Mouse (Mus musculus): ENCODE measurements around the gene Defb28. TPM values are rescaled to one million over a fixed set of nuclear protein-coding genes. Genes with fewer than 3 reads are reported as not detected.
A peak's percentile ranks its signal among the peaks of the same experiment; 100 is the strongest.

Gene Defb28
- polyA plus RNA-seq, 1 experiment from 2014 or later, result not detected

DNA sequence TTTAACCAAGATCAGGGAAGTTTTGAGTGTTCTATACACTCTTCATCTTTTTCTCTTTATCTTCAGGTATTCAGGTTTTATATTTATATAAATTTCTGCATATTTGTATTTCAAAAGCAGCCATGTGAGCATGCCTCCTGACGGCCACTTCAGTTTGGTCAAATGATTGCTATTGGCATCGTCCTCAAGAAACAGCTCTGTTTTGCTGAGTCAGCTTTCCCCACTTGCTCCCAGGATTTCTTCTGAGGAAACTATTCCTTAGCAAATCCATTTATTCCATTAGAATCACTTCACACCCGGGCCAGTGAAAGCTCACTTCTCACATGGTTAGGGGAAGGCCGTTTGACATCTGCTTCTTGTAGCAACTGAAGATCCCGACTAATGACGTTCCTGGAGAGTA is 20.0 kb upstream of the Defb28 start:
- DNase-seq (ENCODE audit: low spot score), result no peak
- Histone ChIP-seq H3K4me1 (ENCODE audit: control insufficient read depth, insufficient read depth, low read length) (no peaks in the 10 kb centered on the region), H3K36me3 (ENCODE audit: control insufficient read depth, insufficient read depth, low read length) (no peaks in the 10 kb centered on the region), H3K27ac (ENCODE audit: low read depth, low read length) (no peak overlapping the region), H3K4me3 (ENCODE audit: low read depth, low read length) (no peak overlapping the region), H3K27me3 (replicated peaks; ENCODE audit: control insufficient read depth, insufficient read depth, low read length) (no peaks in the 10 kb centered on the region), H3K9ac (ENCODE audit: low read length) (no peak overlapping the region), H3K9me3 (replicated peaks; ENCODE audit: control insufficient read depth, low read length) (no peaks in the 10 kb centered on the region), H3K4me2 (ENCODE audit: low read length) (no peak overlapping the region)
- no peak for ATAC-seq
- WGBS, result 83% methylated on average over 6 of the region's 6 CpGs

DNA sequence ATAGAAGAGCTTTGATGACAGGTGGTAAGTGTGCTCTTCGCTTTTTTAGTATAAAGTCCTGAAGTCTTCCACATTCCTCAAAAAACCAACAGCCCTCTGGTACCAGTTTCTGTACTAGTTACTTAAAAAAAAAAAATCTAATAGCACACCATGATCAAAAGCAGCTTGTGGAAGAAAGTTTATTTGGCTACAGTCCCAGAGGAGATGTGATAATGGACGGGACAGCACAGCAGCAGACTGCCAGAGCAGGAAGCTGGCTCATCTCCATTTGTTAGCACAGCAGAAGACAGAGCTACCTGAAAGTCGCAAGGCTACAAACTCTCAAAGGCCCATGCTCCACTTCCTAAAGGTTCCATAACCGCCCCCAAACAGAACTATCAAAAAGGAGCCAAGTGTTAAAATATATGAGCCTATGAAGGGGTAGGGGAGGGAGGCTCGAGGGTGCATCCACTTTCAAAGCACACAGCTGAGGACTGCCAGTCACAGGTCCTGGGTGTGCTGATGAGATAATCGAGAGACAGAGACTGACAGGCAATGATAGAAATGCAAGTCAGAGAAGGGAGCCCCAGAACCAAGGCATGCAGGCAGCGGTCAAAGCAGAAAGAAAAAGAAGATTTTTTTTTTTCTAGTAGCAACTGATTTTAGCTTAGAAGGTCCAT is 17.7 kb upstream of the Defb28 start:
- H3K9ac ChIP-seq (ENCODE audit: low read length), result no peak overlapping the region
- H3K9me3 ChIP-seq (replicated peaks; ENCODE audit: control insufficient read depth, low read length), result no peaks in the 10 kb centered on the region
- no peak for ATAC-seq
- 80% methylated on average over 7 of the region's 7 CpGs for WGBS
- no peaks in the 10 kb centered on the region for H3K4me1 ChIP-seq (ENCODE audit: control insufficient read depth, insufficient read depth, low read length)
- no peak overlapping the region for H3K4me3 ChIP-seq (ENCODE audit: low read depth, low read length)
- H3K27me3 ChIP-seq (replicated peaks; ENCODE audit: control insufficient read depth, insufficient read depth, low read length), result no peaks in the 10 kb centered on the region
- H3K36me3 ChIP-seq (ENCODE audit: control insufficient read depth, insufficient read depth, low read length), result no peaks in the 10 kb centered on the region
- DNase-seq (ENCODE audit: low spot score), result peak; percentile 5
- no peak overlapping the region for H3K4me2 ChIP-seq (ENCODE audit: low read length)
- no peak overlapping the region for H3K27ac ChIP-seq (ENCODE audit: low read depth, low read length)

DNA sequence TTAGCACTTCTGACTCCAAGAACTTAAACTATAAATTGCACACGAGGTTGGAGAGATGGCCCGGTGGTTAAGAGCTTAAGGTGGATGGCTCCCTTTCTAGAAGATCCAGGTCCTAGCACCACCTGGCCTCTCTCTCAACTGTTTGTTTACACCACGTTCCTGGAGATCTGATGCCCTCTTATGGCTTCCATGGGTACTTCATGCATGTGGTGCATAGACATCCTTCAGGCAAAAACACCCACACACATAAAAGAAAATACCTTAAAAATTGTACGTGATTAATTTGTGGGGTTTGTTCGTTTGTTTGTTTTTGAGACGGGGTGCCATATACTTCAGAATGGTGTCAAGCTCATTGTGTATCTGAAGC is 17.2 kb upstream of the Defb28 start:
- Histone ChIP-seq H3K4me1 (ENCODE audit: control insufficient read depth, insufficient read depth, low read length) (no peaks in the 10 kb centered on the region), H3K36me3 (ENCODE audit: control insufficient read depth, insufficient read depth, low read length) (no peaks in the 10 kb centered on the region), H3K27ac (ENCODE audit: low read depth, low read length) (no peak overlapping the region), H3K9ac (ENCODE audit: low read length) (no peak overlapping the region), H3K9me3 (replicated peaks; ENCODE audit: control insufficient read depth, low read length) (no peaks in the 10 kb centered on the region), H3K4me3 (ENCODE audit: low read depth, low read length) (no peak overlapping the region), H3K4me2 (ENCODE audit: low read length) (no peak overlapping the region), H3K27me3 (replicated peaks; ENCODE audit: control insufficient read depth, insufficient read depth, low read length) (no peaks in the 10 kb centered on the region)
- ATAC-seq (no peak), DNase-seq (ENCODE audit: low spot score) (no peak)
- 85% methylated on average over 6 of the region's 6 CpGs for WGBS

DNA sequence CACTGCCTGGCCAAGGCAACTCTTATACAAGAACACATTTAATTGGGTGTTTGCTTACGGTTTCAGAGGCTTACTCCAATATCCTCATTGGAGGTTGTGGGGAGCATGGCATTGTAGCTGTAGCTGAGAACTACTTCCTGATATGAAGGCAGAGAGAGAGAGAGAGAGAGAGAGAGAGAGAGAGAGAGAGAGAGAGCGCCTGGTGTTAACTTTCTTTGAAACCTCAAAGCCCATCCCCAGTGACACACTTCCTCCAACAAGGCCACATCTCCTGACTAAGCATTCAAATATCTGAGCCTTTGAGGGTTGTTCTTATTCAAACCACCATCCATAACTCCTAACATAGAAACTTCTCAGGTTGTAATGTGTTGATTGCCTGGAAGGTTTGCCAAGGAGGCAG is 14.1 kb upstream of the Defb28 start:
- Histone ChIP-seq H3K36me3 (ENCODE audit: control insufficient read depth, insufficient read depth, low read length) (no peaks in the 10 kb centered on the region), H3K9me3 (replicated peaks; ENCODE audit: control insufficient read depth, low read length) (no peaks in the 10 kb centered on the region), H3K4me2 (ENCODE audit: low read length) (no peak overlapping the region), H3K4me1 (ENCODE audit: control insufficient read depth, insufficient read depth, low read length) (no peaks in the 10 kb centered on the region), H3K27me3 (replicated peaks; ENCODE audit: control insufficient read depth, insufficient read depth, low read length) (no peaks in the 10 kb centered on the region), H3K27ac (ENCODE audit: low read depth, low read length) (no peak overlapping the region), H3K4me3 (ENCODE audit: low read depth, low read length) (no peak overlapping the region), H3K9ac (ENCODE audit: low read length) (no peak overlapping the region)
- WGBS, result 88% methylated on average over 2 of the region's 2 CpGs
- DNase-seq (ENCODE audit: low spot score), result no peak
- no peak for ATAC-seq

DNA sequence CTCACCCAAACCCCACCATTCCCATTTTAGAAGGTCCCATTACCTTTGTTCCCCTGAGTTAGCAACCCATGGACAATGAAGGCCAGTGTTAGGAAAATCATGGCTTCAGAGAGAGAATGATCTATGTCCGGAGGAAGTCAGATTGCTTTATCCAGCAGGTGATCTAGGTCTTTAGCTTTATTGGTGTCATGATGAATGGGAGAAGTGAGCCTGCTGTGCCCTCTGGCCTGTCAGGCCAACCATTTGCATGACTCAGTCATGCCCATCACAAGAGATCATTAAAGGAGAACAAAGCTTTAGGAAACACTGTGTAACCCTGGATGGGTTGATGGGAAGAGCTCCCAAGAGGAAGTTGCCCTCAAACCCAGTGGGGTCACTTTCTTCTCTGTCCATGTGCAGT is 6.5 kb upstream of the Defb28 start, which contains the start of gene Defb26:
Defb26 (minus strand) TSS at position 101 of the 400 bp plus-strand sequence.
- Histone ChIP-seq H3K27me3 (replicated peaks; ENCODE audit: control insufficient read depth, insufficient read depth, low read length) (no peaks in the 10 kb centered on the region), H3K9me3 (replicated peaks; ENCODE audit: control insufficient read depth, low read length) (no peaks in the 10 kb centered on the region), H3K4me3 (ENCODE audit: low read depth, low read length) (no peak within 1 kb of the TSS), H3K36me3 (ENCODE audit: control insufficient read depth, insufficient read depth, low read length) (no peaks in the 10 kb centered on the region), H3K4me2 (ENCODE audit: low read length) (no peak within 1 kb of the TSS), H3K4me1 (ENCODE audit: control insufficient read depth, insufficient read depth, low read length) (no peaks in the 10 kb centered on the region), H3K27ac (ENCODE audit: low read depth, low read length) (no peak within 1 kb of the TSS), H3K9ac (ENCODE audit: low read length) (no peak within 1 kb of the TSS)
- ATAC-seq (no peak), DNase-seq (ENCODE audit: low spot score) (no peak)
- 79% methylated on average over 1 of the region's 1 CpGs for WGBS

DNA sequence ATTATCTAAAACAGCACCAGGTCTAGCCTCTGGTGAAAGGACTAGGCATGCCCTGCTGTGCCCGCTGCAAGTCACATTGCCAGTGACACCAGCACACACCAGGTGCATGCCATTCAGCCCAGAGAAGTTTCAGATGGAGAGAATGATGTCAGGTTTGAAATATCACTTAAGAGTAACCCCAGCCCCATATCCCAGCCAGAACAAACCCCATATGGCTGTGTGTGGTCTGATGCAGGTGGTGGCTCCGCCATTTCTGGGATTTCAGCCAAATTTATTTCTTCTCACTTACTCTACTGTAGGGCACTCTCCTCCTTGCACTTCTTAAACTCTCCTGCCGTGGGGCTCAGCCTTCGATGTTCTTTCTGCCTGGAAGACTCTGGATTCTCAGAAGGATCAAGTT is 2.0 kb upstream of the Defb28 start:
- no peak overlapping the region for H3K4me2 ChIP-seq (ENCODE audit: low read length)
- no peaks in the 10 kb centered on the region for H3K27me3 ChIP-seq (replicated peaks; ENCODE audit: control insufficient read depth, insufficient read depth, low read length)
- no peak overlapping the region for H3K9ac ChIP-seq (ENCODE audit: low read length)
- DNase-seq (ENCODE audit: low spot score), result peak; percentile 7
- no peak overlapping the region for H3K4me3 ChIP-seq (ENCODE audit: low read depth, low read length)
- H3K4me1 ChIP-seq (ENCODE audit: control insufficient read depth, insufficient read depth, low read length), result no peaks in the 10 kb centered on the region
- ATAC-seq, result no peak
- WGBS, result 62% methylated on average over 4 of the region's 4 CpGs
- no peak overlapping the region for H3K27ac ChIP-seq (ENCODE audit: low read depth, low read length)
- no peaks in the 10 kb centered on the region for H3K9me3 ChIP-seq (replicated peaks; ENCODE audit: control insufficient read depth, low read length)
- H3K36me3 ChIP-seq (ENCODE audit: control insufficient read depth, insufficient read depth, low read length), result no peaks in the 10 kb centered on the region

DNA sequence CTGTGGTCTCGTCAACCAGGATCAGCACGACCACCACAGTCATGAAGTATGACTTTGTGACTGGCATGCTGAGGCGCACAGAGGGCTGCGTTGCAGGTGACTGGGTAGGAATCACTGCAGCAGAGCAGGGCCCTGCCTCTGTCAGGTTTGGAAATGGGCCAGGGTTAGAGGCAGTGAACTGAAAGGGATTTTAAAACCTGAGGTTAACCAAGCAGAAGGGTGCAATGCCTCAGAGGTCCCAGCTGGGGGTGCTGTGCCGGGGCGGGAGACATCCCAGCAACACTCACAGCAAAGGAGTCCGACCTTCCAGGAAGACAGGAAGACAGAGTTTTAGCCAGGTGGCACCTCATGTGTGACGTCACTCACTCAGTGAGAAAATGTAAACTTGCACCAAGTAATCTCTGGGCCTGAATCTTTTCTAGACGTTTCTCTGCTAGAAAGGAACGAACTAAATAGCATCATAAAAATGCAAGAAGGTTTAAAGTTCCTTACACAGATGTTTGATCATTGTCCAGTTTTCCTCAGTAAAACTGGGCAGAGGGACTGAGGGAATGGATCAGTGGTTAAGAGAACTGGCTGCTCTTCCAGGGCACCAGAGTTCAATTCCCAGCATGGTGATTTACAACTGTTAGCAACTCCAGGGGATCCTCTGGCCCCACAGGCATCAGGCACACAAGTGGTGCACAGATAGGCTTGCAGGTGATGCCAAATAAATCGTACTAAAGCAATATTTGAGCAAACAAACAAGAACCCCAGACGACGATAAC is 22.1 kb downstream of the Defb28 start, which contains the start of gene Defb29:
Defb29 (minus strand) TSS at position 155 of the 767 bp plus-strand sequence.
- no peak for ATAC-seq
- H3K27ac ChIP-seq (ENCODE audit: low read depth, low read length), result no peak within 1 kb of the TSS
- H3K36me3 ChIP-seq (ENCODE audit: control insufficient read depth, insufficient read depth, low read length), result no peaks in the 10 kb centered on the region
- DNase-seq (ENCODE audit: low spot score), result no peak
- no peaks in the 10 kb centered on the region for H3K9me3 ChIP-seq (replicated peaks; ENCODE audit: control insufficient read depth, low read length)
- no peaks in the 10 kb centered on the region for H3K4me1 ChIP-seq (ENCODE audit: control insufficient read depth, insufficient read depth, low read length)
- 61% methylated on average over 13 of the region's 13 CpGs for WGBS
- H3K27me3 ChIP-seq (replicated peaks; ENCODE audit: control insufficient read depth, insufficient read depth, low read length), result no peaks in the 10 kb centered on the region
- no peak within 1 kb of the TSS for H3K4me3 ChIP-seq (ENCODE audit: low read depth, low read length)
- H3K4me2 ChIP-seq (ENCODE audit: low read length), result no peak within 1 kb of the TSS
- no peak within 1 kb of the TSS for H3K9ac ChIP-seq (ENCODE audit: low read length)

DNA sequence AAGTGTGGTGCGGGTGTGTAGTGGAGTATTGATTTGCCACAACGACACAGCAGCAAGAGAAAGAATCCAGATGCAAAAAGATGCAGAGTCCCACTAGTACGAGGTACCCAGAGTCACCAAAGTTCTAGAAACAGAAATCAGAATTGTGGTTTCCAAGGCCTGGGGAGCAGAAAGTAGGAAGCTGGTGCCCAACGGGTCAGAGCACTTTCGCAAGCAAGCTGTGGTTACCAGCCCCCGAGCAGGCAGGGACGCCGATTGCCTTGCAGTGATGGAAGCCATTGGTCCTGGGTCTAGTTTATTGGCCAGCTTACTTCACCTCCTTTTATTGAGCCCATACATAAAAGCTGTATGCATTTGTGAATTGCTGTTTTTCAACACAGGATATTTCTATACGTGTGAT is 23.9 kb downstream of the Defb28 start:
- Histone ChIP-seq H3K36me3 (ENCODE audit: control insufficient read depth, insufficient read depth, low read length) (no peaks in the 10 kb centered on the region), H3K27me3 (replicated peaks; ENCODE audit: control insufficient read depth, insufficient read depth, low read length) (no peaks in the 10 kb centered on the region), H3K9me3 (replicated peaks; ENCODE audit: control insufficient read depth, low read length) (no peaks in the 10 kb centered on the region), H3K27ac (ENCODE audit: low read depth, low read length) (no peak overlapping the region), H3K4me2 (ENCODE audit: low read length) (no peak overlapping the region), H3K4me3 (ENCODE audit: low read depth, low read length) (no peak overlapping the region), H3K9ac (ENCODE audit: low read length) (no peak overlapping the region), H3K4me1 (ENCODE audit: control insufficient read depth, insufficient read depth, low read length) (no peaks in the 10 kb centered on the region)
- 88% methylated on average over 9 of the region's 9 CpGs for WGBS
- no peak for ATAC-seq
- no peak for DNase-seq (ENCODE audit: low spot score)

DNA sequence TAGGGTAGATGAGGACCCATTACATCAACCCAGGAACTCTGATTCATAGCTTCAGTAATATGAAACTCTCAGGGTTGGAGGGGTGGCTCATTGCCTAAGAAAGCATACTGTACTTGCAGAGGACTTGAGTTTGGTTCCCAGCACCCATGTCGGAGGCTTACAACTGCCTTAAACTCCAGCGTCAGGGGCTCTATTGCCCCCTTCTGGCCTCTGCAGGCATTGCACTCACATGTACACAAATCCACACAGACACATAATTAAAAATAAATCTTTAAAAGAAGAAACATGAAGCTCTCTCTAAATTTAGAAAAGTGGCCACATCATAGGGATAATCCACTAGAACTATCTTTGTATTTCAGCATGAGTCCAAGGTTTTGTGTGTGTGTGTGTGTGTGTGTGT is 24.8 kb downstream of the Defb28 start:
- WGBS, result 80% methylated on average over 2 of the region's 2 CpGs
- no peak for ATAC-seq
- H3K36me3 ChIP-seq (ENCODE audit: control insufficient read depth, insufficient read depth, low read length), result no peaks in the 10 kb centered on the region
- no peak overlapping the region for H3K27ac ChIP-seq (ENCODE audit: low read depth, low read length)
- no peaks in the 10 kb centered on the region for H3K27me3 ChIP-seq (replicated peaks; ENCODE audit: control insufficient read depth, insufficient read depth, low read length)
- no peak for DNase-seq (ENCODE audit: low spot score)
- H3K9me3 ChIP-seq (replicated peaks; ENCODE audit: control insufficient read depth, low read length), result no peaks in the 10 kb centered on the region
- no peak overlapping the region for H3K4me2 ChIP-seq (ENCODE audit: low read length)
- no peak overlapping the region for H3K9ac ChIP-seq (ENCODE audit: low read length)
- no peak overlapping the region for H3K4me3 ChIP-seq (ENCODE audit: low read depth, low read length)
- no peaks in the 10 kb centered on the region for H3K4me1 ChIP-seq (ENCODE audit: control insufficient read depth, insufficient read depth, low read length)
